Mouse (Mus musculus): ENCODE data around the gene Scn1b. TPM values are rescaled to one million over a fixed set of nuclear protein-coding genes. Genes with fewer than 3 reads are reported as not detected.

Scn1b gene
- polyA plus RNA-seq, 1 experiment from 2014 or later: 1.4 TPM

- ATAC-seq (ENCODE audit: insufficient number of reproducible peaks, insufficient read depth, low FRiP score, low TSS enrichment, low read depth): no peak
- 82% methylated on average over 5 of the region's 5 CpGs for WGBS
- Histone ChIP-seq H3K9me3 (no peaks in the 10 kb centered on the region), H3K9ac (replicated peaks) (no peak overlapping the region), H3K4me2 (no peak overlapping the region), H3K4me3 (replicated peaks) (no peak overlapping the region), H3K27me3 (no peaks in the 10 kb centered on the region), H3K4me1 (replicated peaks) (peaks cover 5% of the 10 kb centered on the region; the same call in 1 of the 2 replicates), H3K36me3 (no peaks in the 10 kb centered on the region), H3K27ac (no peak overlapping the region)
Observed at GRCm38 (mm10) chr7:31160763-31161162, 34.0 kb upstream of the Scn1b start.

GRCm38 (mm10) chr7:31156034-31156928 lies 29.5 kb upstream of the Scn1b start:
- ATAC-seq (ENCODE audit: insufficient number of reproducible peaks, insufficient read depth, low FRiP score, low TSS enrichment, low read depth): no peak
- Histone ChIP-seq H3K4me2 (peak overlapping the region; percentile 25), H3K9me3 (no peaks in the 10 kb centered on the region), H3K9ac (replicated peaks) (0 out of 2 replicates have a peak overlapping the region, but pooled peaks have one; percentile 5), H3K4me1 (replicated peaks) (peaks cover 17% of the 10 kb centered on the region), H3K36me3 (no peaks in the 10 kb centered on the region), H3K27ac (peak overlapping the region; percentile 43; the same call in 1 of the 2 replicates), H3K4me3 (replicated peaks) (no peak overlapping the region), H3K27me3 (no peaks in the 10 kb centered on the region)
- WGBS: 28% methylated on average over 19 of the region's 19 CpGs

DNA sequence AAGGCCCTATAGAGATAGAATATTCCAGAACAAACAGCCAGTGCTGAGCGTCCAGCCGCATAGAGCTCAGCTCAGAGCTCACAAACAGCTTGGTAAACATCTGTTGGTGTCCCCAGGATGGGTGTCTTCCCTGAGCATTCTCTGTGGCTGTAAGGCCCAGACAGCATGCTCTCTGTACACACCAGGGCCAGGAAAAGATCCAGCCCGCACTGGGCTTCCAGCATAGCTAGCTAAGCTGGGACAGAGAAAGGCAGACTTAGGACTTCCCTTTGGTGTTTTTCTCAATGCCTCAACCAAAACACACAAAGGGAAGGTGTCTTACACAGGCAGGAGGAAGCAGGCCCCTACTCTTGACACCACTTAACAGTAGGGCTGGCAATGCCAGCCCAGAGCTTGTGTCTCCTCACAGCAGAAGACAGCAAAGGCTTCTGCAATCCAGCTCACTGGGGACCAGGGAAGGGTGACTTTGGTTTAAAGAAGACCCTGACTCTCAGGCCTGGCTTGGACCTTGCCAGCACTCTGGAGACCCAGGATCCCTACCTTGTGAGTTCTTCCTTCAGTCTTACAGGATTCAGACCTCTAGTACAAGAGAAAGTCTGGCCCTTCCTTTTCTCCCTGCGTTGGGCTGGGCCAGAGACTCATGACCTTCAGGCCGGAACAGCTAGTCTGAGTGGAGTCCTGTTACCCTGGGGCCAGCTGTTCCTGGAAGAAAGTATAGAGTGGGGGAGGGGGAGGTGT lies 28.7 kb upstream of the Scn1b start, which contains the start of gene Gramd1a:
Gene Gramd1a, minus strand, starts transcription at position 601 of the 738 bp plus-strand sequence.
- Histone ChIP-seq H3K27me3 (no peaks in the 10 kb centered on the region), H3K27ac (peak within 1 kb of the TSS; percentile 43), H3K36me3 (no peaks in the 10 kb centered on the region), H3K9ac (replicated peaks) (peak within 1 kb of the TSS; percentile 5; the same call in 1 of the 2 replicates), H3K9me3 (no peaks in the 10 kb centered on the region), H3K4me2 (peak within 1 kb of the TSS; percentile 25), H3K4me3 (replicated peaks) (no peak within 1 kb of the TSS), H3K4me1 (replicated peaks) (peaks cover 20% of the 10 kb centered on the region)
- 55% methylated on average over 5 of the region's 5 CpGs for WGBS
- no peak for ATAC-seq (ENCODE audit: insufficient number of reproducible peaks, insufficient read depth, low FRiP score, low TSS enrichment, low read depth)

DNA sequence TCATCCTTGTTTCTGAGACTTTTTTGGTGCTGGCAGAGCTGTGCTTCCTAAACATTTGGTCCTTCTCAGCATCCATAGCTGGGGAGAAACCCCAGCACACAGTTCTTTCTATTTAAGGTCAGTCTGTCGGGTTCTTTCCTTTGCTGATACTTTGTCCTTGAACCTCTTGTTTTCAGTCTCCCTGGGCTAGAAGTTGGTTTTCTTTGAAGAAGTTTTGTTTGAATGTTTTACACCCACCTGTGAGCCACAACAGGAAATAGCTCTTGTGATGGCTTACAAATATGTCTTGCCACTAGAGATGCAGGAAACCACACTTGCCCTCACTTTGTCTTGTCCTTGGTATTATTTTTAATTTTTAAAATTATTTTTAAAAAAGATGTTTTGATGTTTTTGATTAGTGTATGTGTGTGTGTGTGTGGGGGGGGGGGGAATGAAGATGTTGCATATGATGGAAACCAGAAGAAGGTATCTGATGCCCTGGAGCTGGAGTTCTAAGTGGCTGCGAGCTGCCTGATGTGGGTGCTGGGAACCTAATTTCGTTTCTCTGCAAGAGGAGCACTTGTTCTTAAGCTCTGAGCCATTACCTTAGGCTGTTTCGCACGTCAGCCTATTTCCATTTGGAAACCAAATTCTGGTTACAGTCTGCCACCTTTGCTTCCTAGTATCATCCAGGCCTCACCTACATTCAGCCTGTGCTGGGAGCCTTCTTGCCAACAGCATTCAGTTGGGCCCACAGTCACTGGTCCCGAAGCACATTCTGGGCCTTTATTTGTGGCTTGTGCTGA lies 26.9 kb upstream of the Scn1b start:
- Histone ChIP-seq H3K9ac (replicated peaks) (no peak overlapping the region), H3K9me3 (no peaks in the 10 kb centered on the region), H3K27ac (no peak overlapping the region), H3K4me3 (replicated peaks) (no peak overlapping the region), H3K27me3 (no peaks in the 10 kb centered on the region), H3K4me2 (no peak overlapping the region), H3K36me3 (no peaks in the 10 kb centered on the region), H3K4me1 (replicated peaks) (peaks cover 34% of the 10 kb centered on the region)
- WGBS: 80% methylated on average over 6 of the region's 6 CpGs
- ATAC-seq (ENCODE audit: insufficient number of reproducible peaks, insufficient read depth, low FRiP score, low TSS enrichment, low read depth): no peak

GRCm38 (mm10) chr7:31151301-31152241 lies 24.8 kb upstream of the Scn1b start:
- peak overlapping the region; percentile 64 for H3K4me2 ChIP-seq
- peak; percentile 54 for ATAC-seq (ENCODE audit: insufficient number of reproducible peaks, insufficient read depth, low FRiP score, low TSS enrichment, low read depth)
- peaks cover 52% of the 10 kb centered on the region for H3K4me1 ChIP-seq (replicated peaks)
- WGBS: 18% methylated on average over 23 of the region's 23 CpGs
- peaks cover 6% of the 10 kb centered on the region; the same call in 1 of the 2 replicates for H3K36me3 ChIP-seq
- peak overlapping the region; percentile 92 for H3K9ac ChIP-seq (replicated peaks)
- H3K27me3 ChIP-seq: no peaks in the 10 kb centered on the region
- peak overlapping the region; percentile 95 for H3K27ac ChIP-seq
- peak overlapping the region; percentile 79 for H3K4me3 ChIP-seq (replicated peaks)
- no peaks in the 10 kb centered on the region for H3K9me3 ChIP-seq

DNA sequence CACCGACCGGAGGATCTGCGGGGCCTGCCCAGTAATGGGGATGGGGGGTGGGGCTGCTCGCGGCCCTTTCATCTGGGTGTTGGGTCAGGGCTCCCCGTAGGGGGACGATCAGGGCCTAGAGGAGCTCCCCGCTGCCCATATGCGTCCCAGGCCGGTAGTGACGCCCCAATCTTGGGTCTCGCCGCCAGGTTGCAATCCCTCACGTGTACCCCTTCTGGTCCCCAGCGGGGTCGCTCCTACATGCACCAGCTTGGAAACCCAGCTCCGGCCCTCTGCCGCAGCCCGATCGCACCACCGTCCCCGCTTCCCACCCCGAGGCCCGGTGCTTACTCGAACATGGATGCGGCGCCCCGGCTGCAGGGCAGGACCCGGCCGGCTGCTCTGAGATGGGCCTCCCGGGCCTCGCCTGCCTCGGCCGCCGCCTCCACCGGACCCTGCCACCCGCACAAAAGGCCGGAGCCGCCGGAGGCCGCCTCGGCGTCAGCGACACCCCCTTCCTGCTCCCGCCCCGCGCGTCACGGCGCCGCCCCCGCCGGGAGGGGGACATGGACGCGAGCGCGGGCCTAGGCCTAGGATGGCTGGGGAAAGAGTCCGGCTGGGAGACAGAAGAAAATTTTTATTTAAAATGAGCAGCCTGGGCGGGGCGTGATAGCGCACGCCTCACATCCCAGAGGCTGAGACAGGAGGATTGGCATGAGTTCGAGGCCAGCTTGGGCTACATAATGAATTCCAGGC lies 23.9 kb upstream of the Scn1b start:
- Histone ChIP-seq H3K9ac (replicated peaks) (peak overlapping the region; percentile 92), H3K27me3 (no peaks in the 10 kb centered on the region), H3K4me2 (peak overlapping the region; percentile 64), H3K27ac (peak overlapping the region; percentile 95), H3K9me3 (no peaks in the 10 kb centered on the region), H3K4me3 (replicated peaks) (peak overlapping the region; percentile 79), H3K4me1 (replicated peaks) (peaks cover 55% of the 10 kb centered on the region), H3K36me3 (peaks cover 15% of the 10 kb centered on the region; the same call in 1 of the 2 replicates)
- ATAC-seq (ENCODE audit: insufficient number of reproducible peaks, insufficient read depth, low FRiP score, low TSS enrichment, low read depth): peak; percentile 85
- under 1% methylated on average over 59 of the region's 63 CpGs for WGBS

DNA sequence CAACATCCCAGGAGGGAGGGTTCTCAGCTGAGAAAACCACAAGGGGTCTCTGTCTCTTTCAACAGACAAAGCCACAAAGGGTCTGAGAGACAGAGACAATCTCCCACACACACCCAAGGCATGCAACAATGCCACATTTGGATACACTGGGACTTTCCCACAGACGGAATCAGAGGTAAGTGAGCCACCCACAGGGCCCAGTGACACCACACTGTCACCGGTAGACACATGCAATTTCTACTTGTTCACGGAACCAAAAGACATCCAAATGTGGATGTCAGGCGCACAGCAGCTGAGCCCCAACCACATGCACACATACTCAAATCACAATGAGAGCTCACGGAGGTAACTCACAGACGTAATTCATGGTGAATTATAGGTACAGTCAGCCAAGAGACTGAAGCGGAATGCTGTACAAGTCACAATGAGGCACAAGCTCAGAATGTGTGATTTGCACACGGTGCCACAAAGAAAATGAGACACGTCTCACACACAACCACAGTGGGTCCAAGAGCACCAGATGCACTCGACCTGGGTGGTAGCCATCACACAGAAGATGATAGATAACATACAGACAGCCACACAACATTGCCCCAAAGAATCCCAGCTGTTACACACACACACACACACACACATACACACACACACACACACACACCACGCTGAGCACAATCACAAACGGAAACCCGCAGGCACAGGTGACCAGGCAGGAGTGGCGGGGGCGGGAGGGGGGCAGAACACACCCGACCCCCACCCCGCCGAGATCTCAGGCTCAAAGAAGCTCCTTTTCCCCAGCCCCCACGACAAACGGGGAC lies 23.2 kb upstream of the Scn1b start:
- H3K36me3 ChIP-seq: peaks cover 16% of the 10 kb centered on the region
- peaks cover 53% of the 10 kb centered on the region for H3K4me1 ChIP-seq (replicated peaks)
- peak overlapping the region; percentile 79 for H3K4me3 ChIP-seq (replicated peaks)
- peak overlapping the region; percentile 64 for H3K4me2 ChIP-seq
- H3K9ac ChIP-seq (replicated peaks): peak overlapping the region; percentile 92
- 2% methylated on average over 20 of the region's 20 CpGs for WGBS
- H3K27me3 ChIP-seq: no peaks in the 10 kb centered on the region
- H3K9me3 ChIP-seq: no peaks in the 10 kb centered on the region
- ATAC-seq (ENCODE audit: insufficient number of reproducible peaks, insufficient read depth, low FRiP score, low TSS enrichment, low read depth): no peak
- H3K27ac ChIP-seq: peak overlapping the region; percentile 95

DNA sequence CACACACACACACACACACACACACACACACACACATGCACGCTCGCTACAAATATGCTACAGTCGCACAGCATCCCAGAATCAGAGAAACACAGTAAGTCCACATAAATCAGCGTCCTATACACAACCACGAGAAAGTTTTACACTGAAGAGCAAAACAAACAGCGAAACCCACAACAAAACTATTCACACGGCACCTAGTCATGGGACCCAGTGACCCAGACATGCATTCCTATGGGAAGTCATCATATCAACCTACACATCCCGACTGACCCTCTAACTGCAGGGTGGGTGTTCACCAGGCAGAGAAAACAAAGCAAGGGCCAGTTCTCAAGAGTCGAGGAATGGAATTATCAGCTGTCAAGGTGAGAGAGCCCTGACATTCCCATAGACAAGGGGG lies 22.5 kb upstream of the Scn1b start:
- H3K4me1 ChIP-seq (replicated peaks): peaks cover 53% of the 10 kb centered on the region
- H3K36me3 ChIP-seq: peaks cover 21% of the 10 kb centered on the region
- peak overlapping the region; percentile 92 for H3K9ac ChIP-seq (replicated peaks)
- peak overlapping the region; percentile 79 for H3K4me3 ChIP-seq (replicated peaks)
- H3K9me3 ChIP-seq: no peaks in the 10 kb centered on the region
- no peaks in the 10 kb centered on the region for H3K27me3 ChIP-seq
- peak overlapping the region; percentile 64 for H3K4me2 ChIP-seq
- WGBS: 37% methylated on average over 9 of the region's 9 CpGs
- H3K27ac ChIP-seq: peak overlapping the region; percentile 95
- no peak for ATAC-seq (ENCODE audit: insufficient number of reproducible peaks, insufficient read depth, low FRiP score, low TSS enrichment, low read depth)

- H3K4me3 ChIP-seq (replicated peaks): peak overlapping the region; percentile 79
- 2% methylated on average over 9 of the region's 9 CpGs for WGBS
- ATAC-seq (ENCODE audit: insufficient number of reproducible peaks, insufficient read depth, low FRiP score, low TSS enrichment, low read depth): no peak
- peak overlapping the region; percentile 64 for H3K4me2 ChIP-seq
- H3K4me1 ChIP-seq (replicated peaks): peaks cover 53% of the 10 kb centered on the region
- H3K36me3 ChIP-seq: peaks cover 26% of the 10 kb centered on the region
- H3K27me3 ChIP-seq: no peaks in the 10 kb centered on the region
- H3K9me3 ChIP-seq: no peaks in the 10 kb centered on the region
- H3K9ac ChIP-seq (replicated peaks): peak overlapping the region; percentile 92
- H3K27ac ChIP-seq: peak overlapping the region; percentile 95
Observed at GRCm38 (mm10) chr7:31148756-31149155, 22.0 kb upstream of the Scn1b start.
